Mouse (Mus musculus): ENCODE results near the gene Kif2a.
"Not testable (repeated sequence)": the region's sequence is repeated elsewhere in the genome, so short reads cannot be mapped to it uniquely, and the experiment has no call there.

Kif2a gene

GRCm38 (mm10) chr13:106936256-106937137 lies 85.4 kb downstream of the Kif2a start, which contains the start of gene Ipo11:
Gene Ipo11 (minus strand): TSS chr13:106936958.
- peak; percentile 74 to 89 for DNase-seq (ENCODE audit: low spot score in 2 of 2)

DNA sequence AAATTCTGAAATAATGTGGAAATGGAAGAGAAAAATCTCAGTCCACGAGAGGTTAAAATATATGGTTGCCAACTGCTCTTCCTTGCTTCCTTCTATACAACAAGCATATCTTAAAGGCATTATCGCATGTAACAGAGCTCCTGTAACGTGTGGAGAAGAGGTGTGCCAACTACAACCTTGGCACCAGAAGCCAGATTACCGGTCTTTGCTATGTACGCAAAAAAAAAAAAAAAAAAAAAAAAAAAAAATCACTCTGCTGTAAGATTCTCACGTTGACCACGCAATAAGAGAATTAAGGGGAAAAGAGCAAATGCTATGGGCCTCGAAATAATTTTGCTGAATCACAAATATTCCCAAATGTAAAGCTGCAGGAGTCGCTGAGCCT lies 86.1 kb downstream of the Kif2a start:
- no peak for DNase-seq (ENCODE audit: low spot score in 2 of 2)

DNA sequence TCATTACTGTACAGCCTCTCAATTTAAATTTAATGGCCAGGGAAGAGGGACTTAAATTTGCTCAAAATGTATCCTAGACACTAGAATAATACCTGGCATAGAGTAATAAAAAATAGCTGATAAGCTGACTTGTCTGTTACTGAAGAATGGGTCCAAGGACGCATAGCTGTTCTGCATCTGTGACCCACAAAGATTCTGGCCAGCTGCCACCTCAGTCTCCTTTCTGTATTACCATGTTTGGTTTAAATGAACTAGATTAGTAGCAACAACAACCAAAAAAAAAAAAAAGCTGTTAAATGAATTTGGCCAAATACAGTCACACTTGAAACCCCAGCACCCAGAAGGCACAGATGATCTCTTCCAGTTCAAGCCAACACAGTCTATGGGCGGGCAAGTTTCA lies 92.7 kb downstream of the Kif2a start:
- no peak for DNase-seq (ENCODE audit: low spot score in 2 of 2)

DNA sequence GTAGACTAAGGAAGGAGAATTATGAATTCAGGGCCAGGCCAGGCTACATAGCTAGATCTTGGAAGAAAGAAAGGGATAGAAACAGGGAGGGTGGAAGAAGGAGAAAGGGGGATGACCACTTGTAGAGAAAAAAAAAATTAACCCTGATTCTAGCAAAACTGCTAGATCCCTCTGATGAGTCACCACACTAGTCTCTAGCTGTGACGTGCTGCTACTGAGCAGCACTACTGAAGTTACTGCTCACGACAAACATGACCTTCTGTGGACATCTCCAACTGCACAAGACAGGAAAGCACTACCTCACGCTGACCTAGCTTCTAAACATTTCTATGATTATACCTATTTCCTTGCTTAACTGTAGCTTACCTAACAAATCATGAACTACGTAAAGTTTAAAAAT lies 93.6 kb downstream of the Kif2a start:
- no peak for DNase-seq (ENCODE audit: low spot score in 2 of 2)

- DNase-seq (ENCODE audit: low spot score in 2 of 2) = not testable (repeated sequence)
Observed at GRCm38 (mm10) chr13:106925921-106926320, 96.0 kb downstream of the Kif2a start.

GRCm38 (mm10) chr13:106918322-106919050 lies 103.4 kb downstream of the Kif2a start:
- DNase-seq (ENCODE audit: low spot score in 2 of 2) = no peak

GRCm38 (mm10) chr13:106913125-106913736 lies 108.7 kb downstream of the Kif2a start:
- no peak for DNase-seq (ENCODE audit: low spot score in 2 of 2)

DNA sequence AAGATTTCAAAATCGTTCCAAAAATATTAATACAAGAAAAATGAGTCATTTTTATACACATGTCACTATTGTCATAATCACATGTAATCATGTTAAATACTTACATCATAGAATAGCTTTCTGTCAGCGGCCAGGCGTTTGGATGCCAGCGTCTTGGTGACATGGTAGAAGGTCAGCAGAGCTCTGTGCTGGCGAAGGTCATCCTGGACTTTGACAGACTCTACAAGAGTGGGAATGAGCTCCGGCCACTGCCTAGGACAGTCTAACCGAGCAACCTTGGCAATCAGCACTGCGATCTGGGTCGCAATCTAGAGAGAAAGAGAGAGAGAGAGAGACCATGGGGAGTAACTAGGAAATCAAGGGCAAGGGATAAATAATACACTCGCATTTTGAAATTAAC lies 111.8 kb downstream of the Kif2a start:
- no peak for DNase-seq (ENCODE audit: low spot score in 2 of 2)

Data from spleen, postnatal 14 days (tissue).